Mouse (Mus musculus) brain, embryonic 14.5 days (tissue): Measurements from ENCODE around the gene Mansc1. TPM values are rescaled to one million over a fixed set of nuclear protein-coding genes. Genes with fewer than 3 reads are reported as not detected.

Experiments
- DNase-seq: peaks from one replicate; pipeline ENCODE4 v3.0.0-alpha.2; 2011; ENCODE audit warnings: low read depth
- CTCF ChIP-seq: fragments of 200-500 bp; IDR thresholded peaks from 2 replicates; pipeline ENCODE4 v1.5.1; 2012; ENCODE audit warnings: inconsistent platforms, mild to moderate bottlenecking, moderate library complexity, borderline replicate concordance; ENCODE audit not compliant: insufficient read depth, insufficient read length; ENCODE audit errors: extremely low read depth
- POLR2A ChIP-seq: fragments of 200-500 bp; IDR thresholded peaks from 2 replicates; pipeline ENCODE4 v1.6.1; 2012; ENCODE audit warnings: mild to moderate bottlenecking, inconsistent platforms, borderline replicate concordance; ENCODE audit not compliant: poor library complexity, insufficient read depth, insufficient read length, severe bottlenecking; ENCODE audit errors: extremely low read depth
- polyA plus RNA-seq: library from polyadenylated mRNA; depleted of rRNA; stranded (reverse); fragments of >200 nt; gene quantifications from 2 replicates; pipeline ENCODE4 v1.2.3, GENCODE M21; 2012

Mansc1 gene
- polyA plus RNA-seq, 1 experiment: 1.6 TPM

DNA sequence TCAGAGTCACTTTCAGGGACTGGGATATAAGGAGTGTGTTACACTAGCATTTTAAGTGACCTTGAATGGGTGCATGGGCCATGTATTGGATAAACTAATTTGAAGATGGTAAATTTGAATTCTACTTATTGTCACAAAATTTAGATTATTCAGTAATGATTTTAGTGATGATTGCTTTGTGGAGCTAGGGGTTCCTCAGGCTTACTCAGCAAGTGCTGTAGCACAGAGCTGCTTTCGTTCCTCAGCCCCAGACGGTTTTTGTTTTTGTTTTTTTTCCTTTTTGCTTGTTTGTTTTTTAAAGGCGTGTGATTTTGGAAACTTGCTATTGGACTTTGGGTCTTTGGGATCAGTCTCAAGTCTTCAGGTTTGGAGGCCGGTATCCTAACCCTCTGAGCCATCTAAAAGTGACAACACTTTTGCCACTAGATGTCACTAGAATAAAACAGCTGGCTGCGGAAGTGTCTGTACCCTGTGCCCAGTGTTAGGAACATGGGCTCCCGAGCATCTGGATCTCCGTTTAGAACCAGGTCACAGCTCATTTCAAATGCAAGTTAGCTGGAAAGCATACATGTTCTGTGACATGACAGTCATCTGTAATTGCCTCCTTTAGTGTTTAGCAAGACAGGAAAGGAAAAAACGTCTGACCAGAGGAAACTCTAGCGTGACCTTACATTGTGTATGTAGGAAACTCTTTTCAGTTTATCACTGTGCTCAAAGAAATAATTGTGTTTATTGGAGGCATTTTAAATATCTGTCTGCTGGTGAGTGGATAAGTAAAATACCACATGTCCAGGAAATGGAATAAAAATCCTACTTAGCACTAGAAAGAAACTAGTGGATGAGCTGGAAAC, 27.0 kb upstream of the Mansc1 start:
- no peak for TF ChIP-seq POLR2A
- peak; percentile 72; the same call in 1 of the 2 replicates for TF ChIP-seq CTCF

DNA sequence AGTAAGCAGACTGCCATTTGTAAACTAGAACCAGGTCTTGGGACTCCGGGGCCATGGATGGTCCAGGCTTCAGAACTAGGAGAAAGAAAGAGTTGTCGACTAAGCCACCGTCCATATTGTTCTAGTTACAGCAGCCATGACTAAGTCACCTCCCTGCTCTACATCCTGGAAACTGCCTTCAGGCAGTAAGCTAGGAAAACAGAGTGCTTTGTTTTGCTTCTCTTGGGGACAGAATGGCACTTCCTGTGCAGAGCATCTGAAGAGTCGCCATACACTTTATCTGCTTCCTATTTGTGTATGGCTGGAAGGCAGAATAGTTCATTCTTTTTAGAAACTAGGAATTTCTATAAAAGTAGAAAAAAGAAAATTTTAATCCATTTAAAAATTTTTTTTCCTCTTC, 24.2 kb upstream of the Mansc1 start:
- TF ChIP-seq CTCF: no peak
- no peak for TF ChIP-seq POLR2A
- DNase-seq: no peak

More for the DNA sequence above, 27.0 kb upstream of the Mansc1 start:
- DNase-seq: peak; percentile 77

DNA sequence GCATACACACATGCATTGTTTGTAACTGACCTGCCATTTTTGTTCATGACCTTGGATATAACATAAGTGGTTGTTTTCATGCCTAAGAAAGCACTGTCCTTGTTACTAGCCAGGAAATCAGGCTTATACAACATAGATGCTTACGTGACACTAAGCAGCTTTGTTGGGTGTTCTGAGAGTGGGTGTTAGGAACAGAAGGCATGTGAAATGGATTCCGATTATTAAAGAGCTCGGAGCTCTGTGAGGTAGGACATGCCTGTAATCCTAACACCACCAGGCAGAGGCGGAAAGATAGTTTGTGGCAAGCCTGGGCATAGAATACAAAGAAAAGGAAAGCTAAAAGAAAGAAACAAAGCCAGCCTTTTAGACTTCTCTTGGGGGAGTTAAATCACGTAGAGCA, 16.1 kb upstream of the Mansc1 start:
- TF ChIP-seq POLR2A: no peak
- TF ChIP-seq CTCF: no peak
- peak; percentile 58 for DNase-seq

DNA sequence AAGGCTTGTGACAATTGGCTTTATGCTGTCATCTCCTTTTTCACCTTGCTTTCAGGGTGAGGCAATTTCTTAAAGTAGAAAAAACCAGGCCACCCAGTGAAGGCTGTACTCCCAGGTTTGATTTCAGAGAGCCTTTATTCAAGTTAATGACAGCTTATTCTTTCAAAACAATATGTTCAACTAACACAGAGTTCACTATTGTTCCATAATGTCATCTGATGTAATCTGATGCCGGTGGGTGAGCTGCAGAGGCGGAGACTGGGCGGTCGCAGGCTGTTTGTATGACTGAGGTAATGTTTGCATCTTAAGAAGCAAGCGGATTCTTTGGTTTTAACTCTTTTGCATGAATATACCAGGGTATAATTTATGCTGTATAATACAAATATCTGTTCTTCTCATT, 15.3 kb upstream of the Mansc1 start:
- TF ChIP-seq POLR2A (no peak), CTCF (no peak)
- peak; percentile 74 for DNase-seq

DNA sequence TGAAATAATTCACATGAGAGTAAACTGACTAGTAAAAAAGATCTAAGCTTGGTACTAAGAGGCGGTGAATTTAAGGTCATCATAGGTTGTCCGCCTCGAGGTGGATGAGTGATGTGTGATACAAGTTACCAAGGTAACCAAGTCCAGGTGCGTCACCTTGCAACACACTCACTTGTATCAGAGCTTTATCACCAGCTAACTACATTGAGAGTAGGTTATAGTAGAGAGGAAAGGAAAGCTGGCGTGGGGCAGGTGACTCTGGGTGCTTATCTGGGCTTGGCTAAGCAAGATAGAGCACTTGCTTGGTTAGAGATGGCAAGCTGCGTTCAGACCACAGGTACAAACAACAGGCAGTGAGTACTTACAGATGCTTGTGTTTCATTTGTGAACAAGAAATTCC, 14.5 kb upstream of the Mansc1 start:
- DNase-seq: no peak
- TF ChIP-seq POLR2A: no peak
- TF ChIP-seq CTCF: no peak

DNA sequence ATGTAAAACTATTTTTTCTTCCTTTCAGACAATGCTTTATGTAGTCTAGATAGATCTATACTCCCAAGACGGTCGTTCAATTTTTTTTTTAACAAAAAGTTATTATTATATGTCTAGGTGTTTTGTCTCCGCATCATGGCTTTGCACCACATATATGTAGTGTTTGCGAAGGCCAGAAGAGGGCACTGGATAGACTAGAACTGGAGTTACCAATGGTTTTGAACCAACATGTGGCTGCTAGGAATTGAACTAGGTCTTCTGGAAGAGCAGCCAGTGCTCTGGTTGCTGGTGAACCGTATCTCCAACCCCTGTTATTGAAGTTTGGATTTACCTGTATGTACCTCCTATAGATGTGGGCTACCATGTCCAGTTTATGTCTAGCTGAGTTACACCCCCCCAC, 11.0 kb upstream of the Mansc1 start:
- no peak for DNase-seq
- TF ChIP-seq POLR2A (no peak), CTCF (no peak)

DNA sequence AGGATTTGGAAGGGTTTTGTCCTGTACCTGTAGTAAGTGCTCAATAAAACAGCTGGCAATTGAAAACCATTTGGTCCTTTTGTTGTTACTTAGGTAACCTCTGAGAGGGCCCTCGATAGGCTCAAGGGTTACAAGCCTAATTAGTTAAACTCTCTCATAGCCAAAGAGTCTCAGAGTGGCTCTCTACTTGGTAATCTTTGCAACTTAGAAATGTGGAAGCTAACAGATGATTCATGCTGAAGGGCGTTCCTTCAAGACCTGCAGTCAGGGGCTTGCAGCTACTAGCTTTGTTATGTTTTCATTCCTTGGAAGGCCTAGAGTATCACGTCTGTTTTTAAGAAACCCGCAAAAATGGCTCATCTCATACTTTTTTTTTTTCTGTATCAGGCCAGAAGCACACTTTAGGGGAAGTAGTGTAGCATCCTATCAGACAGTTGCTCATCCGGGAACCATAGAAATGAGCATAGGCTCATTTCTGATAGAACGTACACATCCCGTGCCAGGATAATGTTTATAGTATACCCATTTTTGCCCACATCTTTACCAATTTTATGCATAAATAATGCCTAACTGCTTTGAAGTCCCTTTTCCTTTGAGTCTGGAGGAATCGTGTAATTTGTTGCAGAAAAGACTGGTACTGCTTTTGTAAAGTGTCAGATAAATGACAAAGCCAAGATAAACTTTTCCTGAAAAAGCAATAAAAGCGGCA, 9.6 kb upstream of the Mansc1 start:
- no peak for TF ChIP-seq CTCF
- no peak for TF ChIP-seq POLR2A
- DNase-seq: no peak

DNA sequence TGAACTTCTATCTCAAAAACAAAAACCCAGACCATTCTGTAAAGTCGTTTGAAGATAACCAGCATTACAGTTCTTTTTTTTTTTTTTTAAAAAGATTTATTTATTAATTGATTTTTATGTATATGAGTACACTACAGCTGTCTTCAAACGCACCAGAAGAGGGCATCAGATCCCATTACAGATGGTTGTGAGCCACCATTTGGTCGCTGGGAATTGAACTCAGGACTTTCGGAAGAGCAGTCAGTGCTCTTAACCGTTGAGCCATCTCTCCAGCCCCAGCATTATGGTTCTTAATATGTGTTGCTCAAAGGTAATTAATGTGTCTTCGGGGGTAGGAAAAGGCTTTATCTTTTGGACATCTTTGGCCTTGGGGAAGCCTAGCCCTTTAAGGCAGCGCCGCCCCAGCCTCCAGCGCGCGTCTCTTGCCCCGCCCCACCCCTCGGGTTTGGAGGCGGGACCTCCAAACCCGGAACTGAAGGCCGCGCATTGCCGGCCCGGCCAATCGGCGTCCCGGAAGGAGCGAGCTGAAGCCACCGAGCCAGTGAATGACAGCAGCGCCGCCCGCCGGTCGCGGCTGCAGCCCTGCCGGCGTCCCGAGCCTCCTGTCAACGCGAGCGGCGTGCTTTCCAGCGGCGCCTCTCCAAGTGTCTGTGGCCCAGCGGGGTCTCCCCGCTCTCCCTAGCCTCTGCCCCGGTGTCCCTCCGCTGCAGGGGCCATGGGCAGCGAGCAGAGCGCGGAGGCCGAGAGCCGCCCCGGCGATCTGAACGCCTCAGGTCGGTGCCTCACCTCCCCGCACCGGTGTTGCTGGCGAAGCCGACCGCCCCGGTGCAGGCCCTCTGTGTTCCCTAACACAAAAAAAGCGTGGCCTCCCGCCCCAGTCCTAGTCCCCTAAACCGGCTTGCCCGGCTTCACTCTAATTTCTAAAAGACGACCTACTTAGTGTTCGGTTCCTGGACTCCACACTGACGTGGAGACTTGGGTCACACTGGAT, 8.5 kb upstream of the Mansc1 start:
- TF ChIP-seq POLR2A (peak; percentile 88), CTCF (peak; percentile 51; the same call in 1 of the 2 replicates)
- peak; percentile 98 for DNase-seq

DNA sequence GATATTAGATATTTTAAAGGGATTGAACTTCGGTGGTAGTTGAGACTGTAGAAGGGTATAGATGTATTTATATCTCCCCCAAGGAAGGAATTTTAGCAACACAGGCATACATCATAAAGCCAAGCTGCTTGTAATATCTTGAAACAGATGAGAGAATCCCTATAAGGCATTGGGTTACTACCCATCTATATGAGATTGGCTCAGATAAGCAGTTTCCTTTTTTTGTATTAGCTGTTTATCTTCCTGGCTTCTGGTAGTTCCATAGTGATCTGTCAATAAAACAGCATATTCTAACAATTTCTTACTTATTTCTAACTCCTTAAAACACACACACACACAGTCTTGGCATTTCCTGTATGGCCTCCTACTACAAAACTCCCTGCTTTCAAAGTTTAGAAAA, 7.6 kb upstream of the Mansc1 start:
- TF ChIP-seq POLR2A (no peak), CTCF (no peak)
- no peak for DNase-seq

DNA sequence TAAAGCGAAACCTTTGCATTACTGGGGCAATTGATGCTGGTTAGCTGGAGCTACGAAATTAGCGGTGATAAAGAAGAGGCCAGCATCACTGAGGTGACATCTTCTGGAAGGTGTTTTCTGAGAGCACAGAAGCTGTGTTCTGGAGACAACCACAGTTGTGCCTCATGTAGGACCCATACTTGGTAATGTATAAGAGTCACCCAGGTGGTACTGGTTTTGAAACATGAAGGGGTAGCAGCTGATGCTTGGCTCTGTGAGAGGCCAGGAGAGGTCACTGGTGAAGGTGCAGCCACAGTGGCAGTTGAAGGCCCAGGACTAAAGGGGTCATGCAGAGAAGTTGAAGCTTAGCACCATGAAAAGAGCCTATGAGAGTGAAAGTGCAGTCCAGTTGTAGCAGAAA, 6.9 kb upstream of the Mansc1 start, which contains the start of gene Borcs5:
Borcs5 (plus strand) TSS at position 301 of the 400 bp plus-strand sequence.
- no peak for DNase-seq
- TF ChIP-seq POLR2A (no peak), CTCF (no peak)
